Comparison of ENCODE assay signal across 11 mouse cellular contexts in genomic region chr14:54224484-54225467, GRCm38 (mm10). TPM values are rescaled to one million over a fixed set of nuclear protein-coding genes. Genes with fewer than 3 reads are reported as not detected.
A peak's percentile ranks its signal among the peaks of the same experiment; 100 is the strongest.
DNase-seq lines count a peak whose midpoint lies in the region; ATAC-seq and TF ChIP-seq lines count a peak whose summit lies in the region.
"Had no signal": no experiment of that assay in that cellular context is flagged by ENCODE, and none has a peak within 500 bp of the region (broad histone marks: within the 10 kb centered on the region; RNA-seq: fewer than 3 reads in every experiment).

No protein-coding gene starts in this region.

- no peaks in the 10 kb centered on the region for H3K27me3 ChIP-seq in embryonic facial prominence, embryonic 14.5 days (replicated peaks; ENCODE audit: control insufficient read depth, insufficient read depth, low read length)
- H3K27me3 ChIP-seq in embryonic facial prominence, embryonic 10.5 days (replicated peaks; ENCODE audit: low read depth, poor library complexity, severe bottlenecking), result peaks cover 10% of the 10 kb centered on the region; the same call in 1 of the 2 replicates
- H3K27me3 ChIP-seq in spleen, adult 2 months (ENCODE audit: control insufficient read depth, insufficient read depth, low read length), result no peaks in the 10 kb centered on the region
- no peaks in the 10 kb centered on the region for H3K27me3 ChIP-seq in hindbrain, embryonic 15.5 days
- H3K27me3 ChIP-seq in liver, embryonic 11.5 days (replicated peaks; ENCODE audit: control insufficient read depth, insufficient read depth, low read length), result no peaks in the 10 kb centered on the region

- H3K9me3 ChIP-seq in embryonic facial prominence, embryonic 14.5 days (ENCODE audit: control insufficient read depth, low read length), result no peaks in the 10 kb centered on the region
- no peaks in the 10 kb centered on the region for H3K9me3 ChIP-seq in embryonic facial prominence, embryonic 10.5 days
- no peaks in the 10 kb centered on the region for H3K9me3 ChIP-seq in hindbrain, embryonic 15.5 days
- H3K9me3 ChIP-seq in liver, embryonic 11.5 days (ENCODE audit: control insufficient read depth, low read length), result no peaks in the 10 kb centered on the region

- no peak overlapping the region for H3K27ac ChIP-seq in embryonic facial prominence, embryonic 14.5 days (replicated peaks; ENCODE audit: low read depth, low read length)
- no peak overlapping the region for H3K27ac ChIP-seq in embryonic facial prominence, embryonic 10.5 days (replicated peaks)
- H3K27ac ChIP-seq in spleen, adult 2 months (ENCODE audit: insufficient read depth, low read length), result peak overlapping the region; percentile 65
- peak overlapping the region; percentile 36 for H3K27ac ChIP-seq in hindbrain, embryonic 15.5 days (replicated peaks)
- no peak overlapping the region for H3K27ac ChIP-seq in liver, embryonic 11.5 days (ENCODE audit: low read depth, low read length)

- TF ChIP-seq POLR2A in spleen, adult 2 months (IDR thresholded peaks at IDR 0.05; ENCODE audit: low read depth, low read length), result no peak

- H3K4me2 ChIP-seq in embryonic facial prominence, embryonic 14.5 days (ENCODE audit: low read depth, low read length), result no peak overlapping the region
- no peak overlapping the region for H3K4me2 ChIP-seq in hindbrain, embryonic 15.5 days
- H3K4me2 ChIP-seq in liver, embryonic 11.5 days, result no peak overlapping the region

- H3K4me3 ChIP-seq in embryonic facial prominence, embryonic 14.5 days (ENCODE audit: low read depth, low read length), result no peak overlapping the region
- no peak overlapping the region for H3K4me3 ChIP-seq in embryonic facial prominence, embryonic 10.5 days
- H3K4me3 ChIP-seq in spleen, adult 2 months (ENCODE audit: extremely low read depth, insufficient read depth, insufficient read length), result no peak overlapping the region
- H3K4me3 ChIP-seq in hindbrain, embryonic 15.5 days, result no peak overlapping the region
- H3K4me3 ChIP-seq in liver, embryonic 11.5 days (ENCODE audit: low read depth, low read length), result no peak overlapping the region

- peak; percentile 33 for DNase-seq in embryonic facial prominence, embryonic 14.5 days (ENCODE audit: low spot score)
- DNase-seq in embryonic facial prominence, embryonic 10.5 days (ENCODE audit: low spot score), result no peak
- peak; percentile 24 to 57 for DNase-seq in spleen, adult 2 months (ENCODE audit: low read depth in 1 of 2, low spot score in 2 of 2)
- DNase-seq in spleen, adult 12 weeks (ENCODE audit: low spot score), result no peak
- DNase-seq in thymus, postnatal 25 days, result peak; percentile 72
- DNase-seq in liver, embryonic 11.5 days (ENCODE audit: low spot score), result no peak
- no peak for DNase-seq in left cerebral cortex, postnatal 4 days
- DNase-seq: gastrocnemius, postnatal 25 days; right cerebral cortex, postnatal 4 days had no signal

- peaks cover 19% of the 10 kb centered on the region; the same call in 1 of the 2 replicates for H3K4me1 ChIP-seq in embryonic facial prominence, embryonic 14.5 days (ENCODE audit: control insufficient read depth, insufficient read depth, low read length)
- peaks cover 31% of the 10 kb centered on the region for H3K4me1 ChIP-seq in embryonic facial prominence, embryonic 10.5 days
- H3K4me1 ChIP-seq in spleen, adult 2 months (ENCODE audit: control insufficient read depth, insufficient read depth, insufficient read length), result peaks cover 42% of the 10 kb centered on the region
- peaks cover 25% of the 10 kb centered on the region for H3K4me1 ChIP-seq in hindbrain, embryonic 15.5 days (replicated peaks)
- peaks cover 41% of the 10 kb centered on the region for H3K4me1 ChIP-seq in liver, embryonic 11.5 days (replicated peaks; ENCODE audit: control insufficient read depth, insufficient read depth, low read length)

- no peak for TF ChIP-seq CTCF in spleen, adult 2 months (IDR thresholded peaks at IDR 0.05; ENCODE audit: extremely low read depth, insufficient read depth, insufficient read length, insufficient replicate concordance)

- WGBS in embryonic facial prominence, embryonic 14.5 days, result 49% methylated on average over 16 of the region's 16 CpGs
- WGBS in embryonic facial prominence, embryonic 10.5 days, result 53% methylated on average over 16 of the region's 16 CpGs
- WGBS in spleen, adult 2 months, result 31% methylated on average over 16 of the region's 16 CpGs
- WGBS in hindbrain, embryonic 15.5 days, result 41% methylated on average over 16 of the region's 16 CpGs
- 46% methylated on average over 16 of the region's 16 CpGs for WGBS in liver, embryonic 11.5 days

- no peak overlapping the region for H3K9ac ChIP-seq in embryonic facial prominence, embryonic 14.5 days (ENCODE audit: low read depth, low read length)
- H3K9ac ChIP-seq in hindbrain, embryonic 15.5 days, result no peak overlapping the region
- H3K9ac ChIP-seq in liver, embryonic 11.5 days (ENCODE audit: low read depth, low read length), result no peak overlapping the region

- no peaks in the 10 kb centered on the region for H3K36me3 ChIP-seq in embryonic facial prominence, embryonic 14.5 days (ENCODE audit: control insufficient read depth, insufficient read depth, low read length)
- no peaks in the 10 kb centered on the region for H3K36me3 ChIP-seq in embryonic facial prominence, embryonic 10.5 days (replicated peaks)
- H3K36me3 ChIP-seq in spleen, adult 2 months (ENCODE audit: control insufficient read depth, insufficient read depth, low read length), result no peaks in the 10 kb centered on the region
- H3K36me3 ChIP-seq in hindbrain, embryonic 15.5 days, result no peaks in the 10 kb centered on the region
- H3K36me3 ChIP-seq in liver, embryonic 11.5 days (ENCODE audit: control insufficient read depth, insufficient read depth, low read length), result no peaks in the 10 kb centered on the region

- intact Hi-C loops in left cerebral cortex, postnatal 4 days (cut with DNase I), result loop anchor here (5.0 kb wide), 2 partner anchors 162 to 418 kb away; partner anchors contain the start of genes Cdh24 and Gm17606

- no peak for ATAC-seq in embryonic facial prominence, embryonic 14.5 days (ENCODE audit: low read depth)
- ATAC-seq in hindbrain, embryonic 15.5 days (ENCODE audit: low FRiP score, low read depth), result peak; percentile 27; the same call in 1 of the 2 replicates
- ATAC-seq in liver, embryonic 11.5 days (replicated peaks; ENCODE audit: low FRiP score), result no peak

RNA-seq across cellular contexts. Expression of gene Dad1, which starts 29.1 kb away (rescaled TPM):
- 400 and 436 TPM in 2 replicates for polyA plus RNA-seq in embryonic facial prominence, embryonic 14.5 days (2014; fragmentation: Nextera tagmentation; extraction: Ambion mirVana)
- polyA plus RNA-seq in embryonic facial prominence, embryonic 10.5 days (2016; fragmentation: Nextera tagmentation; extraction: Ambion mirVana), result 229 and 238 TPM in 2 replicates
- polyA plus RNA-seq in spleen, adult 2 months (2012; rRNA removed), result 309 and 372 TPM in 2 replicates
- 345 and 374 TPM in 2 replicates for polyA plus RNA-seq in hindbrain, embryonic 15.5 days (2015; fragmentation: Nextera tagmentation; extraction: Ambion mirVana)
- 309 and 312 TPM in 2 replicates for polyA plus RNA-seq in liver, embryonic 11.5 days (2014; fragmentation: Nextera tagmentation; extraction: Ambion mirVana)
- total RNA-seq in left cerebral cortex, postnatal 4 days (2021), result 100 to 1,000 TPM; 103 to 114 TPM

RNA-seq across cellular contexts. Expression of gene Abhd4, which starts 29.2 kb away (rescaled TPM):
- 59.0 and 63.5 TPM in 2 replicates for polyA plus RNA-seq in embryonic facial prominence, embryonic 14.5 days (2014; fragmentation: Nextera tagmentation; extraction: Ambion mirVana)
- polyA plus RNA-seq in embryonic facial prominence, embryonic 10.5 days (2016; fragmentation: Nextera tagmentation; extraction: Ambion mirVana), result 37.3 and 39.9 TPM in 2 replicates
- polyA plus RNA-seq in spleen, adult 2 months (2012; rRNA removed), result 17.9 and 23.4 TPM in 2 replicates
- 58.2 and 66.3 TPM in 2 replicates for polyA plus RNA-seq in hindbrain, embryonic 15.5 days (2015; fragmentation: Nextera tagmentation; extraction: Ambion mirVana)
- 27.6 and 28.2 TPM in 2 replicates for polyA plus RNA-seq in liver, embryonic 11.5 days (2014; fragmentation: Nextera tagmentation; extraction: Ambion mirVana)
- total RNA-seq in left cerebral cortex, postnatal 4 days (2021), result 10 to 100 TPM; 37.1 to 38.9 TPM

RNA-seq across cellular contexts. Expression of gene Olfr49, which starts 60.0 kb away (rescaled TPM):
- polyA plus RNA-seq in embryonic facial prominence, embryonic 14.5 days (2014; fragmentation: Nextera tagmentation; extraction: Ambion mirVana), result 0.04 TPM in 1 of 2 replicates, not detected in the other
- polyA plus RNA-seq in embryonic facial prominence, embryonic 10.5 days (2016; fragmentation: Nextera tagmentation; extraction: Ambion mirVana), result not detected in 2 replicates
- polyA plus RNA-seq in spleen, adult 2 months (2012; rRNA removed), result not detected in 2 replicates
- polyA plus RNA-seq in hindbrain, embryonic 15.5 days (2015; fragmentation: Nextera tagmentation; extraction: Ambion mirVana), result not detected in 2 replicates
- not detected in 2 replicates for polyA plus RNA-seq in liver, embryonic 11.5 days (2014; fragmentation: Nextera tagmentation; extraction: Ambion mirVana)
- total RNA-seq in left cerebral cortex, postnatal 4 days (2021), result not detected
- total RNA-seq: gastrocnemius, postnatal 25 days had no signal
- polyA plus RNA-seq: limb, embryonic 14.5 days had no signal

Comparison
In these comparisons a context has a peak if more than half of its experiments do, and no peak if none do; other contexts are left out.
1. DNase-seq: peak in embryonic facial prominence, embryonic 14.5 days (single experiment), spleen, adult 2 months (2 of 2) and thymus, postnatal 25 days (single experiment); none in embryonic facial prominence, embryonic 10.5 days (single experiment), spleen, adult 12 weeks (single experiment), liver, embryonic 11.5 days (single experiment) and left cerebral cortex, postnatal 4 days (single experiment).
2. H3K27ac ChIP-seq: peak in spleen, adult 2 months (single experiment) and hindbrain, embryonic 15.5 days (single experiment); none in embryonic facial prominence, embryonic 14.5 days (single experiment), embryonic facial prominence, embryonic 10.5 days (single experiment) and liver, embryonic 11.5 days (single experiment).